In the genomic region with DNA sequence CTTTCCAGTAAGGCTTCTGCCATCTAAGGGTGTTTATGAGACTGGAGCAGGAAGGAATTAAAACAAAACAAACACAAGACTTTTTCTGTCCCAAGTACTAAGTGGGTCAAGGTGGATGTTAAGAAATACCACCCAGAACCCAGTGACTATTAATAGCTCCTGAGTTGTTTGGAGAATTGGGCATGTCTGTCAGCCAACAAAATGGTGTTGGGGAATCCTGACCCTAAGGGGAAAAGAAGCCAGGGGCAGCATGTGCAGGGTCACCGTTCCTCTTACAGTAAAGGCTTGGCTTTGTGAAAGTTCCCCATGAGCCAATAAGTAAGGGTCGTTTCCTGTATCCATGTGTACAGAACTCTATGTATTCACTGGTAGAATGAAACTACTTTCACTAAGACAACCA, we compare ENCODE assay signal across 34 mouse cellular contexts.
"Had no signal": no experiment of that assay in that cellular context is flagged by ENCODE, and none has a peak within 500 bp of the region (broad histone marks: within the 10 kb centered on the region; RNA-seq: fewer than 3 reads in every experiment).

No protein-coding gene starts in this region.

- DNase-seq: heart, postnatal 10 days; heart, postnatal 14 days; heart, postnatal 36 days; heart, postnatal 4 days; kidney, adult 11 months; kidney, adult 18-20 months; kidney, adult 2 months; kidney, adult 8-10 months; kidney, adult 9 months; kidney, postnatal 10 days; kidney, postnatal 14 days; kidney, postnatal 25 days; kidney, postnatal 36 days; kidney, postnatal 4 days; layer of hippocampus, adult 9-11 months; layer of hippocampus, postnatal 36 days had no signal

- H3K36me3 ChIP-seq: heart, embryonic 12.5 days; heart, embryonic 13.5 days; heart, embryonic 15.5 days; hindbrain, embryonic 10.5 days; hindbrain, embryonic 12.5 days; hindbrain, embryonic 13.5 days; hindbrain, embryonic 15.5 days; intestine, embryonic 15.5 days; kidney, embryonic 15.5 days had no signal

- ATAC-seq: hindbrain, embryonic 16.5 days; hindbrain, postnatal 0 days; inflammation-experienced regulatory T-cells, adult 6 months; intestine, embryonic 15.5 days; intestine, embryonic 16.5 days; intestine, postnatal 0 days had no signal

- H3K27ac ChIP-seq: heart, embryonic 13.5 days; heart, embryonic 15.5 days; hindbrain, embryonic 10.5 days; hindbrain, embryonic 12.5 days; hindbrain, embryonic 13.5 days; hindbrain, embryonic 14.5 days; hindbrain, embryonic 15.5 days; hindbrain, postnatal 0 days; intestine, embryonic 15.5 days; kidney, embryonic 15.5 days; kidney, postnatal 0 days; layer of hippocampus, adult 2 months; left cerebral cortex, adult 2 months had no signal

- H3K4me3 ChIP-seq: heart, embryonic 12.5 days; heart, embryonic 13.5 days; heart, embryonic 15.5 days; hindbrain, embryonic 10.5 days; hindbrain, embryonic 12.5 days; hindbrain, embryonic 13.5 days; hindbrain, embryonic 15.5 days; intestine, embryonic 15.5 days; kidney, embryonic 15.5 days; layer of hippocampus, adult 2 months; left cerebral cortex, adult 2 months had no signal

- H3K9me3 ChIP-seq: heart, embryonic 12.5 days; heart, embryonic 15.5 days; hindbrain, embryonic 10.5 days; hindbrain, embryonic 12.5 days; hindbrain, embryonic 13.5 days; hindbrain, embryonic 15.5 days; intestine, embryonic 15.5 days; kidney, embryonic 15.5 days had no signal
